Mouse (Mus musculus): ENCODE measurements around the gene Sh3bp4. TPM values are rescaled to one million over a fixed set of nuclear protein-coding genes. Genes with fewer than 3 reads are reported as not detected.
A peak's percentile ranks its signal among the peaks of the same experiment; 100 is the strongest.

Gene Sh3bp4
- total RNA-seq, 4 experiments from 2014 or later, result 19.5 to 29.4 (median 26.4) TPM

DNA sequence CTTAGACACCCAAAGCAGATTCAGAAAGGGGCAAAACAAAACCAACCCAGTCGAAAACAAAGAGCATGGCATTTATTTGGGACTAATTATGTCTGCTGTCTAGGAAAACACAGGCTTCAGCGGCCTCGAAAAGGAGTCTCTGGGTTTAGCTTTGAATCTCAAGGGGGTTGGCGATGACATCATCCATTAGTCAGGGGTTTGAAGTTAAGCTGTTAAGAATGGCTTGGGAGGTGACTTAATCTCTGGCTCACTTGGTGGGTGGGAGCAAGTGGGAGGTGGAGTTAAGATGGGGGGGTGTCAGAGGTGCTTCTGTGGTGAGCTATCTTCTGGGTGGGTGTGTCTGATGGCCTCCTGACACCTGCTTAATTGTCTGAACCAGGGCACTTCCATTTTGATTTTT lies 117.9 kb downstream of the Sh3bp4 start:
- DNase-seq, result no peak

DNA sequence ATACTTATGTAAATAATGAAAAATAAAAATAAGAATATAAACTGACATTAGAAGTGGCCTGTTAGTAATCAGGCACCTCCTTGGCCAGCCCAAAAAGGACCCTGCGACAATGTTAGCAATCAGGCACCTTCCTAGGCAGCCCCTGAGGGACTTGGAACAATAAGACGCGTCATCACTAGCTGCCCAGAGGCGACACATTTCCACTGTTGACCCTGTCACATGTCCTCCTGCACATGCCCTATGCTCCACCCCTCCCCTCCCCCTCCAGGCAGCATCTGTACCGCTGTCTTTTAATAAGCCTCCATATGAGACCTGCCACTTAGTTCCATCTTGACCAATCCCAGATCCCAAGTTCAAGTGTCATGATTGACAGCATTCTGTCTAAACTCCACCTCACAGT lies 119.0 kb downstream of the Sh3bp4 start:
- no peak for DNase-seq

DNA sequence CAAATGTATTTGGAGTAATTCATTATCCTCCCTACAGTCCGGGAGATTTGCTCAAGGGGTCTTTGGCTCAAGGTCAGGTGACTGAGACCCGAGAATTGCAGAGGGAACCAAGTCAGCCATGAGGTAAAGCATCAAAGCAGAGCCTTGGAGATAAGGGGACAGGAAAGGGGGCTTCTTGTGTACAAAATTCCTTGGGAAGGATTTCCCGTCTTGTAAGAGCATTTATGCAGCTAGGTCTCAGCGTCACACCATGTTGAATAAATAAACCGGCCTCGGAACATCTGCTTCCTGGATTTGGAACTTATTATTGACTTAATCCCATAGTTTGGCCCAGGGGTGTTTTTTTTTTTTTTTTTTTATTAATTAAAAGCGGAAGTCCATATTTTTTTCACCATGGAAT lies 120.4 kb downstream of the Sh3bp4 start:
- DNase-seq, result no peak

DNA sequence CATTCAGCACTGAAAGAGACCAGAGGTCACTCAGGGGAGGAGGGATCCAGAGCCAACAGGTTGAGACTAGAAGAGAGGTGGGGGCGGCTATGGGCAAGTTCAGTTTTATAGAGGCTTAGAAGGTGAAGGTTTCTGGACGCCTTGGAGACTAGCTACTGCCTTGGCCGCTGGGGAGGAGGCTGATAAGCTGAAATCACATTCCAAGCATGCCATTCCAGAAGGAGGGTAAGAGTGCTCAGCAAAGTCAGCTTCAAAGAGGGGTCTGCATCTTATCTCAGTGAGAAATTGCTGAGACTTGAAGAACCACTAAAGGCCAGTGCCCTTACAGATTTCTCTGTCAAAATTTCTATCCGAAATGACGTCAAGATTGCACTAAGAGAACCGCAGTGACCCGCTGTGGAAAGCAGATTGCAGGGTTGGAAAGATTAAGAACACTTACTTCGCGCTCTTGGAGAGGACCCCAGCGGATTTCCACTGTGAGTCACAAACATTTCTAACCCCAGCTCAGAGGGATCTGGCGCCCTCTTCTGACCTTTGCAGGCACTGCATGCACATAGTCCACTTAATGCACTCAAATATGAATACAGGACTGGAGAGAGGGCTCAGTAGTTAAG lies 121.0 kb downstream of the Sh3bp4 start:
- DNase-seq, result peak; percentile 75

DNA sequence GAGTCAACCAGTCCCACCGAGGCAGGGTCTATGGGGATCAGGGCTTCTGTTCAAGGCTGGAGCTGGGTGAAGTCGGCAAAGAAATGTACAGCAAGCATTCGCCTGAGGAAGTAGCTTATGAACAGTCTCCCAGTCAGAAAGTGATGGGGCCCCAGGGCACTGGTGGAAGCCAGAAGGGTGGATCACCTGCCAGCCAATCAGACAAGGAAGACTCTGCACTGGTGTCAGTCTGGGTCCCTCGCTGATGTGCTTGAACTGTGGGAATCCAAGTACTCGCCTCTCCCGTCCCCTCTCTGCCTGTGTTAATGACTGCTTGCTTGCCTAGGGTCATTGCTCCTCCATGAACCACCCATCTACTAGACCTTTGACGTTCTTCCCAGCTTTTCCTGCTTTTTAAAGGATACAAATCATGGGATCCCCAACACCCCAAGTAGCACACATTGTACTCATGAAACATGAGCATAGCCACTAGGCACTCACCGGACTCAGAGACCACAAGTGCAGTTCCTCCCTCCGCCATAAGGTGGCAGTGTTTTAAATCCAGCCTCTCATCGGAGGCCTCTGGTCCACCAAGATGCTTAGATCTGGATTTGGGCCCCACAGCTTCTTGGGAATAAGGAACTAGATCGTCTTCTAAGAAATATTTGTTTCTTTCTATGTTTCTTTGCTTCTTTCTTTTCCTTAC lies 122.5 kb downstream of the Sh3bp4 start:
- DNase-seq, result no peak

DNA sequence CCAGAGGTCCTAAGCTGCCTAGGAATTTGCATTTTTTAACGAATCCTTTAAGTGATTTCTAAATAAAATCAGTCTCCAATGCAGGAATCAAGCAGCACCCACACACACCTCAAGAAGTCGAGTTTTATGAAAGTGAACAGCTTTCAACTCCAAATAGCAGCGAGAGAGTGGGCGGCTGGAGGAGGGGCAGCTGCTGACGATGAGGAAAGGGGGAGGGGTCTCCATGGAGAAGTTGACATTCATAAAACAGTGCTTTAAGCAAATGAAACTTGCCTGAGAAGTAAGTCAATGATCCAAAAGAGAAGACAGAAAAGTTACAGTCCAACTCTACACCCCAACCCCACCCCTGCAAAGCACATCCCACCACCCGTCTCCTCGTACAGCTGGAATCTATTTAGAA lies 123.4 kb downstream of the Sh3bp4 start:
- DNase-seq, result no peak

DNA sequence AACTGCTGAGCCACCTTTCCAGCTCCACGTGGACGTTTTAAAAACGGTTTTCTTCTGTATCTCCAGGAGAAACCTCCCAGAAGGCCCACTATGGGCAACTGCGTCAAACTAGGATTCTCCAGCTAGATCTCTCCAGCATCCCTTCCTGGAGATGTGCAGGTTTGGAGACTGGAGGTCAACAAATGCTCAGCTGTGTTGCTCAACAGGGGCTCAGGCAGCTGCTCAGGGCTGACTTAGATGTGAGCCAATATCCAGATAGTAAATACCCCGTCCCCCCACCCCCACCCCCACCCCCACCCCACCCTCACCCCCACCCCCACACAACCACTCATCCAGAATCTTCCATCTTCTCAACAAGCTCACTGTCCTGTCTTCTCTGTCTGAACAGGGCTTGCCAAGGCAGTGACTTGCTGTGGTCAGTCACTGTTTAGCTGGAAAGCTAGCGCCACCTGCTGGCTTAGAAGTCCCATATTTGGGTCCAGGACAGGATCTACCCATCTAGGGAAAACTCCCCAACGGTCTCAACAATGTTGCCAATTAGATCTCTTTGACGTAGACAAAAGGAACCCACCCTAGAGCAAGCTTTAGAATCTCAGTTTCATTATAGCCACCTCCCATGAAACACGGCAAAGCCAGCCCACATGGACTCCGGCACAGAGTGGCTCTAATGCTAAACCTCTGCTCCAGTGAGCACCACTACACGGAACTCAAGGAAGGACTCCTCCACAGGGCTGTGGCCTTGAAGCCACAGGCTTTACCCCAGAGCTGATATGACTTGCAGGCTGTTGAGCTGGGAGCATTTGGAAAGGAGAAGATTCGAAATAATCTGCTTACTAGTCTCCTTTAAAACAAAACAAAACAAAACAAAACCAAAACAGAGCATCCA lies 125.9 kb downstream of the Sh3bp4 start:
- DNase-seq, result peak; percentile 66

All from adrenal gland, adult 8-10 months (tissue).